Mouse (Mus musculus): ENCODE results near the gene Rspo4. TPM values are rescaled to one million over a fixed set of nuclear protein-coding genes. Genes with fewer than 3 reads are reported as not detected.
A peak's percentile ranks its signal among the peaks of the same experiment; 100 is the strongest.

Rspo4 gene
- polyA plus RNA-seq, 1 experiment from 2014 or later = 0.67 TPM

- WGBS = 60% methylated on average over 8 of the region's 8 CpGs
- DNase-seq (ENCODE audit: low spot score) = peak; percentile 36
- H3K4me1 ChIP-seq = peaks cover 34% of the 10 kb centered on the region
- no peak overlapping the region for H3K4me3 ChIP-seq
- no peaks in the 10 kb centered on the region for H3K27me3 ChIP-seq (replicated peaks; ENCODE audit: low read depth, poor library complexity, severe bottlenecking)
- peak overlapping the region; percentile 79; the same call in 1 of the 2 replicates for H3K27ac ChIP-seq (replicated peaks)
- no peaks in the 10 kb centered on the region for H3K9me3 ChIP-seq
- H3K36me3 ChIP-seq (replicated peaks) = no peaks in the 10 kb centered on the region
These were observed 51.7 kb downstream of the Rspo4 start for GRCm38 (mm10) chr2:151894209-151894980.

- H3K27me3 ChIP-seq (replicated peaks; ENCODE audit: low read depth, poor library complexity, severe bottlenecking) = no peaks in the 10 kb centered on the region
- H3K4me3 ChIP-seq = no peak overlapping the region
- peaks cover 33% of the 10 kb centered on the region for H3K4me1 ChIP-seq
- no peaks in the 10 kb centered on the region for H3K36me3 ChIP-seq (replicated peaks)
- no peak overlapping the region for H3K27ac ChIP-seq (replicated peaks)
- DNase-seq (ENCODE audit: low spot score) = no peak
- H3K9me3 ChIP-seq = no peaks in the 10 kb centered on the region
- WGBS = 82% methylated on average over 5 of the region's 5 CpGs
These were observed 53.2 kb downstream of the Rspo4 start for GRCm38 (mm10) chr2:151895911-151896310.

GRCm38 (mm10) chr2:151898106-151898505 lies 55.4 kb downstream of the Rspo4 start:
- no peak overlapping the region for H3K4me3 ChIP-seq
- 76% methylated on average over 1 of the region's 1 CpGs for WGBS
- DNase-seq (ENCODE audit: low spot score) = no peak
- no peak overlapping the region for H3K27ac ChIP-seq (replicated peaks)
- no peaks in the 10 kb centered on the region for H3K36me3 ChIP-seq (replicated peaks)
- H3K9me3 ChIP-seq = no peaks in the 10 kb centered on the region
- H3K27me3 ChIP-seq (replicated peaks; ENCODE audit: low read depth, poor library complexity, severe bottlenecking) = no peaks in the 10 kb centered on the region
- H3K4me1 ChIP-seq = peaks cover 18% of the 10 kb centered on the region

- Histone ChIP-seq H3K36me3 (replicated peaks) (no peaks in the 10 kb centered on the region), H3K4me3 (no peak overlapping the region), H3K9me3 (no peaks in the 10 kb centered on the region), H3K4me1 (peaks cover 14% of the 10 kb centered on the region), H3K27me3 (replicated peaks; ENCODE audit: low read depth, poor library complexity, severe bottlenecking) (no peaks in the 10 kb centered on the region), H3K27ac (replicated peaks) (no peak overlapping the region)
- 64% methylated on average over 4 of the region's 4 CpGs for WGBS
- no peak for DNase-seq (ENCODE audit: low spot score)
These were observed 58.1 kb downstream of the Rspo4 start for GRCm38 (mm10) chr2:151900845-151901244.

DNA sequence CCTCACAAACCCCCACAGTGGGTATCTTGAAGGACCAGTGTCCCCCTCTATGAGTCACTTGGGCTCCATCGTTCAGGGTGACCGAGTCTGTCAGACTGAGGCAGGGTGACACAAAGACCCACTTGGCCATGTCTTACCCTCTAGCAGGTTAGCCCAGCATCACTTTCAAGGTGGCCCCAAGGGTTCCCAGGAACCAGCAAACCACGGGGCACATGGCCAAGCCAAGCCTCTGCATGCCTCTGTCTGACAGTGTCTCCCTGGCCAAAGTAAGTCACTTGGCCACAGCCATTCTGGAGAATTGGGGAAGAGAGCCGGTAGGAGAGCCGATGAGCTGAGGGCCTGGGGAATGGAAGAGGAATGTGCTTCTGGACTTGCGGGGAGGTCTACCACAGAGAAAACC lies 60.5 kb downstream of the Rspo4 start:
- 83% methylated on average over 6 of the region's 6 CpGs for WGBS
- Histone ChIP-seq H3K9me3 (no peaks in the 10 kb centered on the region), H3K4me1 (peaks cover 14% of the 10 kb centered on the region), H3K27ac (replicated peaks) (no peak overlapping the region; the same call in 1 of the 2 replicates), H3K36me3 (replicated peaks) (no peaks in the 10 kb centered on the region), H3K27me3 (replicated peaks; ENCODE audit: low read depth, poor library complexity, severe bottlenecking) (no peaks in the 10 kb centered on the region), H3K4me3 (no peak overlapping the region)
- DNase-seq (ENCODE audit: low spot score) = no peak

DNA sequence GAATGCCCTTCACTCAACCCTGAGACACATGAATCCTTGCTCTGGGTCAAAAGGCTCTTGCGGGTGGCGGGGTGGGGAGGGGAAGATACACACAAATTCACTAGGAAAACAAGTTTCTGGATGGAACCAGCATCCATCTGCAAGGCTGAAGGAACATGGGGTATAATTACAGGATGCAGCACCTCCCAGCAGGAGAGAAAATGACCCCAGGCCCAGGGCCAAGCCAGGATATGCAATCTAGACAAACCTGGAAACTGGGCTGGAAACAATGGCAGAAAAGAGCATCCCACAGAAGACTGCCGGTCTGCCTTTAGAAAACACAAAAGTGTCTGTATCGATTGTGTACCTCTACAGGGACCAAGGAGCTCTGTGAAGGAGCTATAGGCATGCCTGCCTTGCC lies 61.2 kb downstream of the Rspo4 start:
- Histone ChIP-seq H3K4me3 (no peak overlapping the region), H3K27ac (replicated peaks) (no peak overlapping the region; the same call in 1 of the 2 replicates), H3K27me3 (replicated peaks; ENCODE audit: low read depth, poor library complexity, severe bottlenecking) (no peaks in the 10 kb centered on the region), H3K9me3 (no peaks in the 10 kb centered on the region), H3K4me1 (peaks cover 14% of the 10 kb centered on the region), H3K36me3 (replicated peaks) (no peaks in the 10 kb centered on the region)
- WGBS = 58% methylated on average over 4 of the region's 4 CpGs
- no peak for DNase-seq (ENCODE audit: low spot score)

DNA sequence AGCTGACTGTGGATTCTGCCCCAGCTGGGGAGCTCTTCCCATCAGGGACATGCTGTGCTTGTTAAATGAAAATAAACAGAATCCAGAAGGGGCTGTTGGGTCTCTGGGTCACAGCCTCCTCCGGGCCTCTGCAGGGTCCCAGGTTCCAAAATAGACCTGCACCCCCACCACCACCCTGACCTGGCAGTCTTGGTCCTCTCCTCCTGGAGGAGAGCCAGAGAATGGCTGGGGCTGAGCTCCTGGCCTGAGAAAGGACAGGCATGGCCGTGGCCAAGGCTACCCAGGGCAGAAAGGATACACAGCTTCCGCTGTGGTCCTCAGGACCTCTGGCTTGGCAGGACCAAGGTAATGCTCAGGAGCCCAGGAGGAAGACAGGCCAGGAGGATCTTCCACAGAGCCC lies 61.9 kb downstream of the Rspo4 start:
- H3K36me3 ChIP-seq (replicated peaks) = no peaks in the 10 kb centered on the region
- no peak for DNase-seq (ENCODE audit: low spot score)
- no peak overlapping the region for H3K4me3 ChIP-seq
- H3K27me3 ChIP-seq (replicated peaks; ENCODE audit: low read depth, poor library complexity, severe bottlenecking) = no peaks in the 10 kb centered on the region
- peaks cover 14% of the 10 kb centered on the region for H3K4me1 ChIP-seq
- no peaks in the 10 kb centered on the region for H3K9me3 ChIP-seq
- peak overlapping the region; percentile 70 for H3K27ac ChIP-seq (replicated peaks)
- WGBS = 65% methylated on average over 3 of the region's 3 CpGs

DNA sequence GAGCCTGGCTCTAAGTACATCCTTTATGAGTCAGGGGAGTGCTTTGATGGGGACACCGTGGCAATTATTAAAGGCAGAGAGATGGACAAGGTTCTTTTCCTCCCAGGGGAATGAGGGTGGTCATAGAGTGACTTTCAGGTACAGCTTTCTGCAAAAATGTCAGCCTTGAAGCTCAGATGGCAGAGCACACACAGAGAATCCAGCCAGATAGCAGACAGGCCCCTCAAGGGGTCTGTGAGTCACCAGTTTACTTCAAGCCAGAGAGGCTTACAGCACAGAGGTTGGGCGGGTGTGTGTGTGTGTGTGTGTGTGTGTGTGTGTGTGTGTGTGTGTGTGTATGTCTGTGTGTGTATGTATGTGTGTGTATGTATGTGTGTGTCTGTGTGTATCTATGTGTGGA lies 64.3 kb downstream of the Rspo4 start:
- Histone ChIP-seq H3K4me3 (no peak overlapping the region), H3K36me3 (replicated peaks) (no peaks in the 10 kb centered on the region), H3K27ac (replicated peaks) (no peak overlapping the region), H3K27me3 (replicated peaks; ENCODE audit: low read depth, poor library complexity, severe bottlenecking) (no peaks in the 10 kb centered on the region), H3K4me1 (peaks cover 38% of the 10 kb centered on the region), H3K9me3 (no peaks in the 10 kb centered on the region)
- DNase-seq (ENCODE audit: low spot score) = no peak
- WGBS = 70% methylated on average over 2 of the region's 2 CpGs

- Histone ChIP-seq H3K36me3 (replicated peaks) (no peaks in the 10 kb centered on the region), H3K27ac (replicated peaks) (no peak overlapping the region), H3K9me3 (no peaks in the 10 kb centered on the region), H3K4me3 (no peak overlapping the region), H3K4me1 (peaks cover 34% of the 10 kb centered on the region), H3K27me3 (replicated peaks; ENCODE audit: low read depth, poor library complexity, severe bottlenecking) (no peaks in the 10 kb centered on the region)
- 76% methylated on average over 3 of the region's 3 CpGs for WGBS
- DNase-seq (ENCODE audit: low spot score) = no peak
These were observed 66.7 kb downstream of the Rspo4 start for GRCm38 (mm10) chr2:151909386-151909785.

DNA sequence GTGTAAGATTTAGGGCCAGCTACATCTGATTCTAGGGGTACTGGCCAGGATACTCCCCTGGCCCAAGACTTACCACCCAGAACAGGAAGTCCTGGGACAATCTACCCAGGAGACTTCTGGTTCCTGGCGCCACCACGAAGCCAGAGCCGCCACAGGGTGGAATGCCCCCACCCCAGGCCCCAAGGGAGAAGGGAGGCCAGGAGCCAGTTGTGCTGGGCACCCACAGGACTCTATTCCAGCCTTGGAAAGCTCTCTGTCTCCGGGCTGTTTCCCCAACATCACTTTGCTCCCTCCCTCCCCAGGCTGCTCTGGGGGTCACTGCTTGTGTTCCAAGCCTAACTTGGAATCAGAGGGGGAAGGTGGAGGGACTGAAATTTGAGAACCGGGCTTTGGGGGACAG lies 67.8 kb downstream of the Rspo4 start:
- peaks cover 31% of the 10 kb centered on the region for H3K4me1 ChIP-seq
- DNase-seq (ENCODE audit: low spot score) = no peak
- H3K9me3 ChIP-seq = no peaks in the 10 kb centered on the region
- H3K4me3 ChIP-seq = no peak overlapping the region
- no peaks in the 10 kb centered on the region for H3K27me3 ChIP-seq (replicated peaks; ENCODE audit: low read depth, poor library complexity, severe bottlenecking)
- H3K27ac ChIP-seq (replicated peaks) = peak overlapping the region; percentile 78
- WGBS = 53% methylated on average over 5 of the region's 5 CpGs
- no peaks in the 10 kb centered on the region for H3K36me3 ChIP-seq (replicated peaks)

GRCm38 (mm10) chr2:151910919-151911500 lies 68.3 kb downstream of the Rspo4 start, which contains the start of gene Angpt4:
Gene Angpt4 (plus strand): TSS chr2:151911210.
- Histone ChIP-seq H3K4me1 (peaks cover 36% of the 10 kb centered on the region), H3K36me3 (replicated peaks) (no peaks in the 10 kb centered on the region), H3K9me3 (no peaks in the 10 kb centered on the region), H3K27ac (replicated peaks) (peak within 1 kb of the TSS; percentile 78), H3K27me3 (replicated peaks; ENCODE audit: low read depth, poor library complexity, severe bottlenecking) (no peaks in the 10 kb centered on the region), H3K4me3 (no peak within 1 kb of the TSS)
- WGBS = 65% methylated on average over 12 of the region's 13 CpGs
- DNase-seq (ENCODE audit: low spot score) = peak; percentile 35

DNA sequence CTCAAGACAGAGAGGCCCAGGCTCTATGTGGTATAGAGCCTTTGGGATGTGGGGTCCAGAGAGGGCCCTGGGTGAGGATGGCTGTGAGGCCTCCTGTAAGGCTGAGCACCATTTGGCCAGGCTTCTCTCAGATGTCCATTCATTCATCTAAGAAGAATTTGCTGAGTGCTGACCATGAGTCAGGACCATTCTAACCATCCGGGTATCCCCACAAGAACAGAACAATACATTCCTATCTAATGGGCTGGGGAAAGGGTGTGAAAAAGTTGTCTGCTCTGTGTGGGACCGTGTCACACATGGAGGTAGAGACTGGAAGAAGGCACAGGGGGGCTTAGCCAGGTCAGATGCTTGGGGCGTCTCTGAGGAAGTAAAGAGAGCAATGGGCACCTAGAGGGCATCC lies 69.0 kb downstream of the Rspo4 start:
- no peak for DNase-seq (ENCODE audit: low spot score)
- H3K27ac ChIP-seq (replicated peaks) = peak overlapping the region; percentile 78; the same call in 1 of the 2 replicates
- 78% methylated on average over 3 of the region's 3 CpGs for WGBS

GRCm38 (mm10) chr2:151914120-151914519 lies 71.4 kb downstream of the Rspo4 start:
- Histone ChIP-seq H3K27ac (replicated peaks) (no peak overlapping the region), H3K9me3 (no peaks in the 10 kb centered on the region), H3K27me3 (replicated peaks; ENCODE audit: low read depth, poor library complexity, severe bottlenecking) (no peaks in the 10 kb centered on the region), H3K36me3 (replicated peaks) (no peaks in the 10 kb centered on the region), H3K4me3 (no peak overlapping the region), H3K4me1 (peaks cover 55% of the 10 kb centered on the region)
- no peak for DNase-seq (ENCODE audit: low spot score)
- 79% methylated on average over 5 of the region's 5 CpGs for WGBS

More for the DNA sequence above, 69.0 kb downstream of the Rspo4 start:
- no peaks in the 10 kb centered on the region for H3K36me3 ChIP-seq (replicated peaks)
- H3K4me3 ChIP-seq = no peak overlapping the region
- H3K9me3 ChIP-seq = no peaks in the 10 kb centered on the region
- no peaks in the 10 kb centered on the region for H3K27me3 ChIP-seq (replicated peaks; ENCODE audit: low read depth, poor library complexity, severe bottlenecking)
- H3K4me1 ChIP-seq = peaks cover 44% of the 10 kb centered on the region

Measured in embryonic facial prominence, embryonic 10.5 days (tissue).